Mouse (Mus musculus): ENCODE results near the gene Dhrs3.

Dhrs3 gene

DNA sequence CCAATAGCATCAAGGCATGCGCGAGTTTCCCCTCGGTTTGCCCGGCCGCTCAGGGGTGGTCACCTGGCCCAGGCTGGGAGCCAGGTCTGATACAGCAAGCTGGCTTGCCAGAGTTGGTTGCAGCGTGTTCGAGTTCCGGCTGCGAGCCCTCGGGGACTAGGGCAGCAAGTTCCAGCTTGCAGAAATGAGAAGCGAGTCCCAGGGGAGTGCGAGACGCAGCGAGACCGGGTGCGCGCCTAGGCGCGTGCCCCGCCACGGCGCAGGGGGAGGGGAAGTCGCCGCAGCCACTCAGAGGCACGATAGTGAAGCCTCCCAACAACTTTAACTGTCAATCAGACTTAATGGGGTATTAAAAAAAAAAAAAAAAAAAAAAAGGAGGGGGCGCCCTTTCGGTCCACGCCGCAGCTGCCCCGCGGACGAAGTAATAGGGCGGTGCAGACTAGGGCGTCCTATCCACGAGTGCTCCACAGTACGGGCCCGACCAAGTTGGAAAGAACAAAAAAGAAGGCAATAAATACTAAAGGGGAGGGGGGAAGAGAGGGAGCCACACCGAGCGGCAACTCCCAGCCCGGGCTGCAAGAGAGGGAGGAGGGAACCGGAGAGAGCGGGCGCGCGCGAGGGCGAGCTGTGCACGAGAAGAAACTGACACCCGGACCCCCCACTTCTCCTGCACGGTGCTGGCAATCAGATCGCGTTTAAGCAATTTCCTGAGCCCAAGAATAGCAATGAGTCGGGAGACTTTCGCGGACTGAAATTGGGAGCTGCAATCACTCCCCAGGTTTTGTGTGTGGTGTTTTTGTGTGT, at the start of gene Dhrs3:
Dhrs3 (plus strand) TSS at position 695 of the 804 bp plus-strand sequence.
- peak; percentile 75 to 83 for DNase-seq (ENCODE audit: low spot score in 2 of 2)

DNA sequence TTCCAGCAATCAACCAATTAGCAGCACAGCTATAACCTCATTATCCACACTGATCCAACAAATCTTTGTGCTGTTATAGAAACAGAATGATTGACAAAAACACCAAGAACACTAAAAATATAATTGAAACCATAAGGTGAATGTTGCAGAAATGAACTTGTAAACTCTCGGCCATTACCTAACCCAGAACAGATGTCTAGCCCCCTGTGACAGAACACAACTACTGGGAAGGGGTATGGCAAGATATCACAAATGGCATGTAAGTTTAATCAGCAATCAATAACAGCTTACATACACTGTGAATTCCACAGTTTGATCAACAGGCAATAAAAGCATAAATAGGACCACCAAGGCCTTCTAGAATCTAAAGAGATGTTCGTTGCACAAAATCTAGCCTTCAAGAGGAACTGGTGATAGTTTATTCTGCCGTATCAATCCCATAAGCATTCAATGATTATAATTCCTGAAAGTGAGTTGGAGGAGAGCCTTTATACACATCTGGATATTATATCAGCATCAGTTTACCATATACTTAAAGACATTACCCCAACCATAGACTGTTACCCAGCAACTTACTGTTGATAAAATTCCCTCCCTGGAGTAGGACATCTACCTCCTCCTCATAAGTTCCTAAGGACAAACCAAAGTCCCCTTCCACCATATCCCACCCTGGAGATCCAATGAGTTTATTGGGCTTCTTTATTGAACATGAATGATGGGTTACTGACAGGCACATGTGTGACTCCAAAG, 30.7 kb upstream of the Dhrs3 start:
- no peak for DNase-seq (ENCODE audit: low spot score in 2 of 2)

DNA sequence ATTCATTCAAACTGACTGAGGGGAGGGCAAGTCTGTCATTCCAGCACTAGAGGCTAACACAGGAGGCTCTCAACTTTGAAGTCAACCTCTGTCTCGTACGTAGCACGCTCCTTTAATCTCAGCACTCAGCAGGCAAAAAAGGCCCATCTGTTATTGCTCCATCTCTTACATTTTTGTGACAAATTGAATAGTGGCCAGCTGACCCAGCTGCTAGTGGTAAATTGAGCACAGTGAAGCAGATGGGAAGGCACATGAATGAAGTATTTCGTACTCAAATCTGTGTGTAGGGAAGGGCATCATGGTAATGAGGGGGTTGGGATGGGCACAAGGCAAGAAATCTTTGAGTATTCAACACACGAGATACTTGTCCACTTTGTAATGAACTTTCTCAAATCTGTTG, 24.7 kb upstream of the Dhrs3 start:
- no peak for DNase-seq (ENCODE audit: low spot score in 2 of 2)

DNA sequence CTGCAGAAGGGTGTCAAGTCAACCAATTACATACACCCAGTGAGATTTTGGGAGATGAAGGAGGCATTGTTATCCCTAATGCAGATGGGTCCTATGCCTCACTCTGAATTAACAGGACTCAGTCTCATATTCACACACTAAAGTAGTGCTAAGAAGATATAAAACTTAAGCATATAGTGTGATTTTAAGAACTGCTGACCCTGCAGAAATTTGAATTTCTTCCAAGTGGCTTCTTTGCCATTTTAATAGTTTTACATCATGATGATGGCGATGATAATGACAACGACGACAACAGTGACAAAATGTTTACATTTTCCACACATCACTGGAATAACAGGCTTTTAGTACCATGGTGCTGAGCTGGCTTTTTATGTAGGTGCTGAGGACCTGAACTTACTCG, 24.0 kb upstream of the Dhrs3 start:
- DNase-seq (ENCODE audit: low spot score in 2 of 2), result no peak

DNA sequence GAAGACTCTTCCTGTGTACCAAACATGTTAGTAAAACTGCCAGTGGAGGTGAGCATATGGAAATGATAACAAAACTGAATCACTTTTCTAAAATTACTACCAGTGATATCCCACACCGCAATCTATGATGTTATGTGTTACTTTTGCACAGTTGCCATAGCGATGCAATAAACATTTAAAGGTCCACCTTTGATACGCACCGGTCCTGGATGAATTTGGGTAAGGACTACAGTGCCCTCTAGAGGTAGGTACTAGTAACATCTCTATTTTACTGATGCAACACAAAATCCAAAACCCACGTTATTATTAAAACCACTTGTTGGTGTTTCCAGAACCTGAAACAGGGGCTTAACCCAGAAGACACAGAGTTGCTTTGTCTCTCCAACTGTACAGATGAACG, 19.7 kb upstream of the Dhrs3 start:
- DNase-seq (ENCODE audit: low spot score in 2 of 2), result no peak

DNA sequence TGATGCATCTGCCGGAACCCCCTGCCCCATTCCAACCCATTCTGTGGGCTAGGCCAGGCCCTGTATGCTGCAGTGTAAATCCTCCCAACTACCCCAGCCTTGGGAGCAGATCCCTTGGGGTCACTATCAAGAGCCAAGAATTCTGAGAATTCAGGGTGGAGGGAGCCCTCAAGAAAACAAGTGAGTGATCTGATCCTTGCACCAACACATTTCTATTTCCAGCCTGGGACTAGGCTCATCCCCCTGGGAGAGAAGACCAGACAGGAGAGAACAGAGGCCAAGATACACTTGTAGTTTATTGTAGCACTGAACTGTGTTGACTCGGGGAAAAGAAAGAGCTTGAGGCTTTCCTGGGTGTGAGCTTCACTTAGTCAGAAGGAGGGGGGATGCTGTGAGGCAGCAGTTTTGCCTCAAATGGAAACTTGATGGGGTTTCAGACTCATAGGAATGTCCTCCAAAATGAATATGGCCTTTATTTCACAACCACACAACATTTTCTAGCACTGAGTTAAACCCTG, 17.0 kb upstream of the Dhrs3 start:
- DNase-seq (ENCODE audit: low spot score in 2 of 2), result no peak

DNA sequence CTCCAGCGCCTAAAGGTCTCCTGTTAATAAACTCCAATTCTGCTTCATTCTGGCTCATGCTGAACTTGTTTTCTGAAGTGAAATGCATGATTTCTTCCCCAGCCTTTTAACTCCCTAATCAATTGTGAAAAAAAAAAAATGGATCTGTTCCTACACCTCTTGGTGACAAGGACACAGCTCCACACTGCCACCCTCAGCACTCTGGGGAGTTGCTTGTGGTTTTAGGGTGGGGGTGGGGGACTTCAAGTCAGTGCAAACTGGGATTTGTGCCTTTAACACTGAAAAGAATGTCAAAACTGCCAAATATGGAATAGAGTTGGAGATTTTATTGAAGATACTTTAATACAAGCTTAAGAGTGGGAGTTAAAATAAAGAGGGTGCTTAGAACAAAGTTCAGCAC, 13.1 kb upstream of the Dhrs3 start:
- DNase-seq (ENCODE audit: low spot score in 2 of 2), result no peak

DNA sequence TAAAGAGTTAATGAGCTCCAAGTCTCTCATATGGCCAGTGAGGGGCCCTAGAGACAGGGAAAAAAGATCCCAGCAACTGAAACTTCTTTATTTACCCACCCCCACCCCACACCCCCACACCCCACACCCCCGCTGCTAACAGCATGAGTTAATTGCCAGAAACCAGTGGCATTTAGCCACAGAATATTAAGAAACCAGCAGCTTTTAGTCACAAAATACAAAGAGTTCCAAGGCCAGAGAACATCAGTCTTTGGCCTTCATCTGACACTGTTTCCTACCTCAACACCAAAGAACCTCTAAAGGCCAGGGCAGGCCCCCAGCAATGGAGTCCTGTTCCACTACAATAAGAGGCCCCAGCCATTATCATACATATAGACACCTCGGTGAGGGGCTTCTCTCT, 11.3 kb upstream of the Dhrs3 start:
- DNase-seq (ENCODE audit: low spot score in 2 of 2), result no peak

DNA sequence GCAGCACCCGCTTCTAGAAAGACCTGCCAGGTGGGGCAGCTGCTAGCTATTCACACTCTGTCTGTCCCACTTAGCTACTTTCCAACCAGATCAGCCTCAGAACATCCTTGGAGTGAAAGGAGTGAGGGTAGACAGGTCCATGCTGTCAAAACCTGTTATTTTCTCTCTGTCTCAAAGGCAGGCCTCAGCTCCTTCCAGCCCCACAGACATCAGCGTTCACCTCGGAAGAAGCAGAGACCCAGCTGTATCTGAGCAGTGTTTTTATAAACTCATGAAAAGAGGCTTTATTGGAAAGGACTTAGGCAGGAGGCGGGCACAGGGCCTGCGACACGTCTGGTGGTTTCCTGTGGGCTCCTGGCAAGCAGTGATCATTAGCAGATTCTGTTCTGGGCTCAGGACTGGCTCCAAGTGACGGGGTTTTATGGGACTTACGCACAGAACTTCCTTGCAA, 9.7 kb upstream of the Dhrs3 start:
- no peak for DNase-seq (ENCODE audit: low spot score in 2 of 2)

DNA sequence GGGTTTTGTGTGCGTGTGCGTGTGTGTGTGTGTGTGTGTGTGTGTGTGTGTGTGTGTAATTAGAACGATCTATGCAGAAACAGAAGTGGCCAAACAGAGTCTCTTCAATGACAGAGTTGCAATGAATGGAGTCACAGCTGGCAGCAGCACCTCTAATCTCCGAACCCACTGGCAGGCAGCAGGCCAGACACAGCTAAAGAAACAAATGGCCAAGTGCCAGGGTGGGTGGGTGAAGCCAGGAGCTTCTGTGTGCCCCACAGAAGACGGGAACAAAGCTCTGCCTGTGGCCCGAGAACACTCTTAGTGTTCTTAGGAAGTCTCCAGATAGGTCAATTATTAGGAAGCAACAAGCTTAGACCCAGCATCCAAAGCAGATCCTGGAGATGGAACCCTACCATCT, 6.2 kb upstream of the Dhrs3 start:
- no peak for DNase-seq (ENCODE audit: low spot score in 2 of 2)

DNA sequence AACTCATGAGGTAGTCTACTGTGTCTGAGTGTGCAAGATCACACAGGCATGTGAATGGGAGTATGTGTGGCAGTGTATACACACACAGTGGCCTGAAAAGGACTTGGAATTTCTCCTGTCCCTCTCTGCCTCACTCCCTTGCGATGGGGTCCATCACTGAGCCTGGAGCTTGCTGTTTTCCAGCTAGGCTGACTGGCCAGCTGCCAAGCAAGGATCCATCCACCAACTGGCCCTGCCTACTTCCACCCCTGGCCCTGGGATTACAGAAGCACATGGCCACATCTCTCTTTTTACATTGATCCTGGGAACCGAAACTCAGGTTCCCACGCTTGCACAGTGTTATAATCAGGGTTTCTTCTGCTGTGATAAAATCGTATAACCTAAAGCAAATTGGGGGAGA, 3.9 kb upstream of the Dhrs3 start:
- no peak for DNase-seq (ENCODE audit: low spot score in 2 of 2)

DNA sequence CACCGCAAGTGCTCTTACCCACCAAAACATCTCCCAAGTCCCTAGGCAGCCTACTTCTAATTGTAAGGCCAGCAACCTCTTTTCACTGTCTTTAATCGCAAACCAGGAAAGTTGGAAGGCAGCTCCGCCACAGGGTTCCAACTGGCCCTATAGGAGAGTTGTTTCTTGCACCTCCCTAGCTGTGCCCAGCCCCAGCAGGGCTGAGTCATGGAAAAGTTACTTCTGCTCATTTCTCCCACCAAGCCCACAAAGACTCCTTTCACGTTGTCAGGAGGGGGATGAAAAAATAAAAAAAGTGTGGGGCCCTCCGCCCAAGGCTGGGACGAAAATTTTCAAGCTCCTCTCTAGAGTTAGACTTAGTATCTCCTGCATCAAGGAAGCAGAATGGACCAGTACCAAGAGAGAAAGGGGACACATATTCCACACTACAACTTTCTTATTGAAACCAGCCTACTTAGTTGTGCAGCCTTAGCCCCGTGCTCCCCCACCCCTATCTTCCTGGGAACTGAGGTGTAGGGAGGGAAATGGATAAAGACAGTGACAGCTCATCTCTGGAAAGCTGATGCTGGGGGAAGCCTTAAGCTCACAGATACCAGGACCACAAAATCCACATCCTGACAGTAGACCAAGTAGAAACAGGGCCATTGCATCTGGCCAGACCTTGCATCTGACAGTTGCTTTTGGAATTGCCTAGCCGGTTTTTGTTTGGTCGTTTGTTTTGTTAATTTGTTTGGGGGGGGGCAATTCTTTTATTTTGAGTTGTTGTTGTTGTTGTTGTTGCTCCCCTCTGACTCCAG, 2.9 kb upstream of the Dhrs3 start:
- no peak for DNase-seq (ENCODE audit: low spot score in 2 of 2)

DNA sequence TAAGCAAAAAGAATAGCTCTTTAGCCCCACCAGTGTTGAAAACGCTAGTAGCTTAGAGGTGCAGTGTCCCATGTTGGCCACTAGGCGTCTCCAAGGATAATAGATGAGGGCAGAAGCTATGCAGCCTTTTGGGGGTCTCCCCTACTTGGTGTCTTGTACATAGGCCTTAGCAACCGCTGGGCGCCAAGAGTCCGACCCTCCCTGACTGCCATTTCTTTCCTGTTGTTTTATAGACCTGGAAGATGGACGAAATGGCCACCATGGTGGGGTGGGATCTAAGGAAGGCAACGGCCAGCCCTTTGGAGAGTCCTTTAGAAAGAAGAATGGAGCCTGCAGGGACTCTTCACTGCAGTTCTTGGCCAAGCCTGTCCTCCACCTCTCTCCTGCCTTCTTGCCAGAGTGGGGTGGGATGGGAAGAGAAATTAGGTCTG, 1.9 kb upstream of the Dhrs3 start:
- peak in 1 of 2 experiments; percentile 47 for DNase-seq (ENCODE audit: low spot score in 2 of 2)

DNA sequence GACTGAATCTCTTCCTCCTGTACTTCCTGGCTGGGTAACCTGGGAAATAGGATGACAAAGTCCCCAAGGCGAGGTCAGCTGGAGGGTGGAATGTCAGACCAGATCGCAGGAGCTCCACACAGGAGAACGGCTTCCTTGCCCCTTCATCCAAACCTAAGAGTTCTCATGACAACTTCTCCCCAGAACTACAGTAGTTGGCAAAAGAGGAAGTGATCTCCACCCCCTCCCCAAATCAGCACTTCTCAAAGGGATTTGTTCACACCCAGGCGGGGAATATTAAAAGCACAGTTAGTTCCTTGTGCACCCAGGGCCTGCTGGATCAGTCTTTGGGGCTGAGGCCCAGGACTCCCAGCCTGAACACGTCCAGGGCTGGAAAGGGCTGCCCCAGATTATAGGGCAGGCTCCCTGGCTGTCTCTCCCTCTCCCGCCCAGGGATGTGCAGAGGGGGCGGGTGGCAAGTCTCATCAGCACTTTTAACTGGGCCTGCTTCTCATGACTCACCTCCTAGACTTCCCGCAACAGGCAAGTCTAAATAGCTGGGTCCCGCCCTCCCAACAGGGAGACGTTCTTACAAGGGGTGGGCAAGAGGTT, 1.4 kb upstream of the Dhrs3 start:
- DNase-seq (ENCODE audit: low spot score in 2 of 2), result no peak

DNA sequence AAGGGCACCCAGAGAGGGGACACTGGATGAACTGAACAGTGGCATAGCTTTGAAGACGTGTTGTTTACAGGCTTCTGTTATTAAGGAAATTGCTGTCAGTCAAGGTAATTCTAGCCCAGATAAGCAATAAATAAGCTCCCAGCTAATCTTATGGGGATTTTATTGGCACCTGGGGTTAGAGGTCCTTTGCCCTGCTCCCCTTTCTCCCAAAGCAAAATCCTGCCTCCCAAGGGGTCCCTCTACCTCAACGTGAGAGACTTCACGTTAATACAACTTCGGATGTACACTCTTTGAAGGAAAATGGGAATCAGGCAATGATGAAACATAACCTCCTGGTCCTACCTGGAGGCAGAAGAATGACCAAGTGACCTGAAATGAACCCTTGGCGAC, 889 bp upstream of the Dhrs3 start:
- no peak for DNase-seq (ENCODE audit: low spot score in 2 of 2)

DNA sequence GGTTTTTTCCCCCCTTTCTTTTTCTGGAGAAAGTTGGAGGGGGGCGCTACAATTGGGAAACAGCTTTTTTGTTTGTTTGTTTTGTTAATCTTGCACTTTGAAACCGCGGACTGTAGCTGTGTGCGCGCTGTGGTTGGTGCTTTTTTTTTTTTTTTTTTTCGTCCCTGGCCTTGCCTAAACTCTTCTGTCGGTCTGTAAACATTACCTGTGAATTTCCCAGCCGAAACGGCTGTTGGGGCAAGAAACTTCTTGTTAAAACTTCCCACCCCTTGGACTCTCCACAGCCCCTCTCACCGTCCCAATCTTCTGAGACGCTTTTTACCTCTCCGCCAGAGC, 278 bp downstream of the Dhrs3 start:
- no peak for DNase-seq (ENCODE audit: low spot score in 2 of 2)

DNA sequence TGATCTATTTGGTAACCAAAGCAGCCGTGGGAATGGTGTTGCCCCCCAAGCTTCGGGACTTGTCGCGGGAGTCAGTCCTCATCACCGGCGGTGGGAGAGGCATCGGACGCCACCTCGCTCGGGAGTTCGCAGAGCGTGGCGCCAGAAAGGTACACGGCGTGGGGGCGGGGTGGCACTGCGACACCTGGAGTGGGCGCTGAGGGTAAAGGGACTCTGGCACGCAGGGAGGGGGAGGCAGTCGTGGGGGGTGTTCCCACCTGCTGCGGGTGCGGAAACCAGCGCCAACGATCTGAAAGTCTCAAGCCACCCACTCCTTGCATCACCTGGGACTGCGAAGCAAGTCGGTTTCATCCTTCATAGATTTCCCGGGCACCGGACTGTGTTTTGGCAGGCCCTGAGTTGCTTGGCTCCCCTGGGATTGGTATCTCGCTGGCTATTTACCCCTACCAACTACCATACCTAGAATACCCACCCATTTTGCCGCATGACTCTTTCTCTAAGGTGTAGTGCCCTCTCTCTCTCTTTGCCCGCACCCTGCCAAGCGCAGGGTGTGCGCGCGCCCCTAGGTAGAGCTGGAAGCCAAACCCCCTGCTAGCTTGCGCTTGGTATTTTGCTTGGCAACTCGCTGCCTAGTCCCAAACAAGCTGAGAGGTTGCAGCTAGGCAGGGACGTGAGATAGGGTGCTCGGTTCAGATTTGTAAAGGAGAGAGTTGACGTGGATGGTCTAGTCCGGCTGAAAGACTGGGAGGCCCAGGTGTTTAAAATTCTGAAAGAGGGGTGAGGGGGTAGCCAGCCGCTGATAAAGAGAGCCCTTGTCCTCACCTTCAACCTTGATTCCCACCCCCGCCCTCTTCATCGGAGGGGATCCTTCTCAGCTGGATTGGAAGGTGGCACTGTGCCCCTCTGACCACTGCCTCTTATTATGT, 1.2 kb downstream of the Dhrs3 start:
- peak; percentile 29 to 31 for DNase-seq (ENCODE audit: low spot score in 2 of 2)

DNA sequence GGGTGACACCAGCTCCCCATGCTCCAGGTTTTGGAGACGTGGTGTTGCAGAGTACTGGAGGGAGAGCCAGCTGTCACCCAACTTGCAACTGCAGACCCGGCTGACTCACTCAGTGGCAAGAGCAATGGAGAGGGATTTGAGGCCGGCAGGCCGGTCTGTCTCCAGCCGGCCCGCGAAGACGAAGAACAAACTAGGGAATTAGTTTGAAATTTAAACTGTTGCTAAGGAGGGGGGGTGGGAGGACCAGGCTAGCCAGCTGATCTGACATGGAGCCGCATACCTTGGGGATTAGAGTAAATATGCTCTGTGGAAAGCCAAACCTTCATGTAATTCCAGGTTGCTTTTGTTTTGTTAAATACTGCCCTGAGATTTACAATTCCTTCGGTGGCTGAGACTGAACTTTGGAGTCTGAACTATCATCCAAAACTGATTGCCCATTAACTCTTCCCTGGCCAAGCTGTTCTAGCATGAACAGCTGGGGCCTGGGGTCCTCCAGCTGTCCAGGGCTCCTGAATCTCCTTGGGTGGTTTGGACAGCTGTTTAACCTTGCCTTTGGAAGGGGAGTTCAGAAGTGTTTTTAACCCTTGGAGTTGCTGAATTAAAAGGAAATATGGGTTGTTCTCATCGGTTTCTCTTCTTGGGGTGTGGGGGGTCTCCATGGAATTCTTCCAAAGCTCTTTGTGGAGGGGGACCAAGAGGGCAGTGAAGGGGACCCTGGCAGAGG, 2.0 kb downstream of the Dhrs3 start:
- DNase-seq (ENCODE audit: low spot score in 2 of 2), result no peak

DNA sequence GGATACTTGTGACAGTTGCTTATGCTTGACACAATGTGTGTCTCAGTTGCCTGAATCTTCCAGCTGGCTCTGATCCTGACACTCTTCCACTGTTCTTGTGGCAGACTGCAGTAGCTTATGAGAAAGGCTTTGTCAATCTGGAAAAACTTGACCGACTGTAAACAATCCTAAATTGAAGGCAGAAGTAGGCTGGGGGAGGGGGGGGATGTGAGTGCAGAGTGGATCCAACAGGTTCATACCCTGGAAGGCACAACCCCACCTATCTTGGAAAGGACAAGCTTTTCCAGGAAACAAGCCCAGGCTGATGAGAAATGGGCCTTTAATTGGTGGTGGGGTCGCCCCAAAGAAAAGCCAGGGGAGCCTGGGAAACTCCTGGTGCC, 2.6 kb downstream of the Dhrs3 start:
- DNase-seq (ENCODE audit: low spot score in 2 of 2), result no peak

DNA sequence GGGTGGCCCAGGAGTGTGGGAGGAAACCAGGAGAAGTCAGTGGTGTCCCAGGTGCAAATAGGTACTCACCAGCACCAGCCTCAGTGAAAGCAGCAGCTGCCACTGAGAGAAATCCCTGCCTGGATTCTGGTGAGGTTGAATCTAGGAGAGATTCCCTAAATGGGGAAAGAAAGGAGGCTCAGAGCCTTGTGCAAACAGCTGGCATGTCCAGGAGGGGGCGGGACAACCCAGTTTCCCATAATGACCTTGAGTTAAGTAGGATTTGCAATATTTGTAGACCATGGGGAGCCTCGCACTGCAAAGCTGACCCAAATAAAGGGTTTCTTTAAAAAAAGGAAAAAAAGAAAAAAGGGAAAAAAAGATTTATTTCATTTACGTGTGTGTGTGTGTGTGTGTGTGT, 3.7 kb downstream of the Dhrs3 start:
- no peak for DNase-seq (ENCODE audit: low spot score in 2 of 2)
